Mouse (Mus musculus): ENCODE data around the gene Rnaseh2a.
"Not testable (repeated sequence)": the region's sequence is repeated elsewhere in the genome, so short reads cannot be mapped to it uniquely, and the experiment has no call there.

The Rnaseh2a gene

GRCm38 (mm10) chr8:84928456-84929306 is 40.9 kb downstream of the Rnaseh2a start:
- peak; percentile 76 for DNase-seq

DNA sequence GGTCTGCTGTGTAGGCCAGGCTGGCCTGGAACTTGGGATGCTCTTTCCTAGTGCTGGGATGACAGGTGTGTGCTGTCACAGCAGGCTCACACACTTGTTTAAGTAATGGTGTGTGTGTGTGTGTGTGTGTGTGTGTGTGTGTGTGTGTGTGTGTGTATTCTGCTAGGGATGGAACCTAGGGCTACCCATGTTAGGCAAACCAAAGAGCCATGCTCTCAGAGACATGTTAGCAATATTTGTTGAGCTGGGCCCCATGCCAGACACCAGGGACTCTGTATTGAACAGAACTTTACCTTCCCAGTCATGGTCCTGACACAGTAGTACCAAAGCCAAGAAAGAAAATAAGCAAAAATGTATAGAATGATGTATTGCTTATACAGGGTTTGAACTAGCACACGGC is 42.1 kb downstream of the Rnaseh2a start:
- DNase-seq = no peak

GRCm38 (mm10) chr8:84925557-84925956 is 44.0 kb downstream of the Rnaseh2a start:
- DNase-seq = no peak

DNA sequence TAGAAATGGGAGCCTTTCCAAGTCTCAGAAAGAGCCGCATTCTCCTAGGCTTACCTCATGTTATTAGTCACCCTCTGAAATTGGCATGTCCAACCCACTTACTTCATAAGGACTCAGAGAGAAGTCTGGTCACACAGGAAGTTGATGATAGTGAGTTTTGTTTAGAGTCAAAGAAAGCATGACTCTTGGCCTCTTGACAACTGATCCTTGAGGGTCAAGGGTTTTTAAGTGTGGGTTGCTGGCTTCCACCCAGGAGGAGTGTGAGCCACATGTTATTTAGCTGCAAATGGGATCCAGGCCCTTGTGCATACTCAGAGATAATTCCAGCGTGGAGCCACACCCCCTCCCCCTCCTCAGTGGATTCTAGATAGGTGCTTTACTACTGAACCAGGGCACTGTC is 48.0 kb downstream of the Rnaseh2a start:
- DNase-seq = peak; percentile 83

GRCm38 (mm10) chr8:84918646-84919045 is 50.9 kb downstream of the Rnaseh2a start:
- no peak for DNase-seq

DNA sequence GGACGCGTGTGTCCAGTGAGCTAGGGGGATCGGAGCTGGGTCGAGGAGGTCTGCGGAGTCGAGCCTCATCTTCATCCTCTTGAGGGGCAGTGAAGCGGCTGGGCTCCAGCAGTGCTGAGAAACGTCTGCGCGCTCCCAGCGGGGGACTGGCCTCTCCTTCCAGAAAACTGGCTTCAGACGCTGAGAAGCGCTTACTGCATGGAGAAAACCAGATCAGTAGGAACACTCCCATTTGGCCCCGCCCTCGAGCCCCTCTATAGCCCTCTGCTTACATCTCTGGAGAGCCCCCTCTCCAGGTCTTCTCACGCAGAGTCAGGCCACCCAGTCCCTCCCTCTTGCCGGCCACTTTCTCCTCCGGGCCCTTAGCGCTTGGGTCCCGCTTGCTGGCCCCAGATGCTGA is 51.8 kb downstream of the Rnaseh2a start:
- DNase-seq = no peak

DNA sequence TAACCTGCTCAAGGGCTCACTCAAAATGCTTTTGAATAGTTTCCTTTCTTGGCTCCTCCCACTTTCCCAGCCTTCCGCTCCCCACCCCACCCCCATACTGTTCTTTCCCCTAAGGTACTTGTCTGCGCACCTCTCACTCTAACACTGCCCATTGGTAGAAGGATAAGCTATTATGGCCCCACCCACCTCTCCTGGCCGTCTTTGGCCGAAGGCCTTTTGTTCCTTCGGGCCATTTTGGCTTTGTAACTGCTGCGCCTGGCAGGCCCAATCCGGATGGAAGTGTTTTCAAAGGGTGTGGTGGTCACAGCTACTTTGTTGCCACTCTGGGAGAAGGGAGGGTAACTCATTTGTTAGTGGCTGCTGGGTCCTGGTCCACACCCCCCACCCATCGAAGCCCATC is 54.3 kb downstream of the Rnaseh2a start:
- DNase-seq = no peak

DNA sequence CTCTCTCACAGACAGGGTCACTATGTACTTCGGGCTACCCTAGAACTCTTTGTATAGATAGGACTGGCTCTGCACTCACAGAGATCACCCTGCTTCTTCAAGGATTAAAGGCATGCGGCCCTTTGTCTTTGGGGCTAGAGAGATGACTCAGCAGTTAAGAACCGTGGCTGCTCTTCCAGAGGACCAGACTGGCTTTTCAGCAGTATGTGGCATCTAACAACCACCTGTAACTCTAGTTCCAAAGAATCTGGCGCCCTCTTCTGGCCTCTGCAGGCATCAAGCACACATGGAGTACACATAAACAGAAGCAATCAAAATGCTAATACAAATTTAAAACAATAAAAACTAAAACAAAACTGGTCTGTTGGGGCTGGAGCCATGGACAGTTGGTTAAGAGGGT is 55.6 kb downstream of the Rnaseh2a start:
- peak; percentile 57 for DNase-seq

DNA sequence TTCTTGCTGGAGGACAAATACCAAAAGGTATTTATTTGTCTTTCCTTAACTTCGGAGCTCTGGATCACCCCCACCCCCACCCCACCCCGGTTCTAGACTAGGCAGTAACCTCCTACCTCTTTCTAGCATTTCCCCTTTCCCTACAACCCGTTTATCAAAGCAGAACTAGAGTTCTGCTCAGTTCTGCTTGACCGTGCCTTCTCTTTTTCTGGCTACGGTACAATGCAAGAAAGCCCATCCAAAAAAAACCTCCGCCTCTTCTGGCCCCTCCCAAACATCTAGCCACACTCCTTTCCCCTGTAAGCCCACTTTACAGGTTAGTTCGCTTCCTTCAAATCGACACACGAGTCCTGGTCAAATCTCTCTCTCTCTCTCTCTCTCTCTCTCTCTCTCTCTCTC is 56.1 kb downstream of the Rnaseh2a start:
- no peak for DNase-seq

- peak; percentile 74 for DNase-seq
Measured at GRCm38 (mm10) chr8:84912895-84913501, 56.6 kb downstream of the Rnaseh2a start.

DNA sequence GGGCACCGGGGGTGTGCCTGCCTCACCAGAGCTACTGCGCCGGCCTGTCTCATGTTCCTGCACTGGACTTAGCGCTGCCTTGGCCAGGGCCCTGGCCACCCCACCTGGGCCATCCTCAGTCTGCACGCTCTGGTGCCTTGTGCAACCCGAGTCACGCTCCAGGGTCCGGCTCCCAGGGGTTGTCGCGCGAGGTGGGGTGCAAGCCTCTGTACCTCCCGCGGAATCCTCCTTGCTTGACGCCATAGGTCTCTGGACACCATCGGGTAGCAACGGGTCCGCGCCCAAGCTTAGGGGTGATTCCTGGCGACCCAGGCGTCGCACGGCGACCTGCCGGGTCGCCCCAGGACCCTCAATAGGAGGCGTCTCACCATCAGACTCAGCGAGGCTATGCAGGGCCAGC is 57.2 kb downstream of the Rnaseh2a start:
- DNase-seq = no peak

- DNase-seq = no peak
Measured at GRCm38 (mm10) chr8:84911854-84912253, 57.7 kb downstream of the Rnaseh2a start.

- DNase-seq = no peak
Measured at GRCm38 (mm10) chr8:84910551-84910950, 59.0 kb downstream of the Rnaseh2a start.

DNA sequence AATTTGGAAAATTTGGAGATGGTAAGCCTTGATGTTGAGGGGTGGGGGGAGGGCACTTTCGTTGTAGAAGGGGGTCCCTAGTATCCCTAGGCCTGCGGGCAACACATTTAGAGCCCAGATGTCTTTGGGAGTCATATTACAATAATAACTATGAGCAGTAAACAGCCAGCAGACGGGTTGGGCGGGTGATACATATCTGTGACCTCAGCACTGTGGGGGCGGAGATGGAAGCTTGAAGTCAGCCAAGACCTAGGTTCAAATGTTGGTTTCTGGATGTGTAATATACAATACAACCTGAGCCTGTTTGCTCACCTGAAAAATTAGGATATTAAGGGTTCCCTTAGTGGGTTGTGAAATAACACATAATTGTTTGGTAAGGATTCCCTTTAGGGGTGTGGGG is 59.6 kb downstream of the Rnaseh2a start:
- DNase-seq = no peak

GRCm38 (mm10) chr8:84909162-84909767 is 60.3 kb downstream of the Rnaseh2a start:
- no peak for DNase-seq

DNA sequence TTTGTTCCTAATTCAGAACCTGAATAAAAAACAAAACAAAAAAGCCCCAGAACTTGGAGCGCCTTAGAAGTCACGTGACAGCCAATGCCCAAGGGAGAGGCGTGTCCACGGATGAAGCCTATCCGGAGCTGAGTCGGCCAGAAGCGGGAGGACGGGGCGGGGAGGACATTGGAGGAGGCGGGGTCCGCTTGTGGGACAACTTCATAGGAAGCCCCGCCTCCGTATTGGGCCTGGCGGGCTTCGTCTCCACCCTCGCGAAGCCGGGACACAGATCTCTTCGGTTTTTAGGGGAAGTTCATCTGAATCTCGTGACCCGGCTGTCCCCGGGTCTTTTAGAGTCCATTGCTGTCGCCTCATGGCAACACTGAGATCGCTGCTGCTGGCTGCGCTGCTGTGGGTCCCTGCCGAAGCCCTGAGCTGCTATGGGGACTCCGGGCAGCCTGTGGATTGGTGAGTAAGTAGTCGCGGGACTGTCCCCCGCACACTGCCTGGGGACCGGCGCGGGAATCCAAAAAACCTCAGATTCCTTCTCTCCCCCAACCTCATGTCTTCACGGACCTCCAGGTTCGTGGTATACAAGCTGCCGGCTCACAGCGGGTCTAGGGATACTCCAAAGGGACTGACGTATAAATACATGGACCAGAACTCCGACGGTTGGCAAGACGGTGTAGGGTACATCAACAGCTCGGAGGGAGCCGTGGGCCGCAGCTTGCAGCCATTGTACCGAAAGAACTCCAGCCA is 61.0 kb downstream of the Rnaseh2a start, which contains the start of gene Dnase2a:
Dnase2a (plus strand) TSS at position 140 of the 741 bp plus-strand sequence.
- DNase-seq = peak; percentile 99

- DNase-seq = not testable (repeated sequence)
Measured at GRCm38 (mm10) chr8:84907979-84908378, 61.6 kb downstream of the Rnaseh2a start.

DNA sequence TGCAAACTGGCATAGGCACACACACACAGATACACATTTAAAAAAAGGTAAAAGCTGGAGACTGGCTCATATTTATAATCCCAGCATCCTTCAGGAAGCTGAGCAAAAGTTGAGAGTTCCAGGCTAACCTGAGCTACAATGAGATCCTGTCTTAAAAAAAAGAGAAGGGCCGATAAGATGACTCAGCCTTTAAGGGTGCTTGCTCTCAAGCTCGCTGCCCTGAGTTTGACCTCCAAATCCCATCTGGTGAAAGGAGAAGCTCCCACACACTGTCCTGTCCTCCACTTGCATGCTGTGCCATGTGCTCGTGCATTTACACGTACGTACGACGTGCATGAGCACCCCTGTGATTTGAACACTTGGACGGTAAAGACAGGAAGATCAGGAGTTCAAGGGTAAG is 62.1 kb downstream of the Rnaseh2a start:
- no peak for DNase-seq

DNA sequence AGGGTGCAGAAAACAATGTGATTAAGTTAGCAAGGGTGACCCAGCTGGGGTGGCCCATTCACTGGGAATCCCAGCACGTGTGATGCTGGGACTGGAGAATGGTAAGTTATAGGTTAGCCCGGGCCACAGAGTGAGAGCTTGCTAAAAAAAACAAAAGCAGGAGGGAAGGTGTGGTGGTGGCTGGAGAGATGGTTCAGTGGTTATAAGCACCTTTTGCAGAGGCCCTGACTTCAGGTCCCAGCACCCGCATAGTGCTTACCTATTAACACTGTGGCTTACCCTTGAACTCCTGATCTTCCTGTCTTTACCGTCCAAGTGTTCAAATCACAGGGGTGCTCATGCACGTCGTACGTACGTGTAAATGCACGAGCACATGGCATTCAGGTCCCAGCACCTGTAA is 62.5 kb downstream of the Rnaseh2a start:
- DNase-seq = no peak
